Mouse (Mus musculus): ENCODE measurements around the gene Pak1ip1.

- TF ChIP-seq CTCF (conservative IDR thresholded peaks at IDR 0.05; ENCODE audit: low read length) (no peak), NANOG (IDR thresholded peaks at IDR 0.05; ENCODE audit: borderline replicate concordance, low read length) (no peak), POU5F1 (IDR thresholded peaks at IDR 0.05; ENCODE audit: borderline replicate concordance, low read length) (no peak)
Observed at GRCm38 (mm10) chr13:41042511-41042910, 41.7 kb downstream of the Pak1ip1 start.

Data from E14TG2a.4 (cell line).